Comparison of ENCODE assay signal across 8 mouse cellular contexts in the genomic region with DNA sequence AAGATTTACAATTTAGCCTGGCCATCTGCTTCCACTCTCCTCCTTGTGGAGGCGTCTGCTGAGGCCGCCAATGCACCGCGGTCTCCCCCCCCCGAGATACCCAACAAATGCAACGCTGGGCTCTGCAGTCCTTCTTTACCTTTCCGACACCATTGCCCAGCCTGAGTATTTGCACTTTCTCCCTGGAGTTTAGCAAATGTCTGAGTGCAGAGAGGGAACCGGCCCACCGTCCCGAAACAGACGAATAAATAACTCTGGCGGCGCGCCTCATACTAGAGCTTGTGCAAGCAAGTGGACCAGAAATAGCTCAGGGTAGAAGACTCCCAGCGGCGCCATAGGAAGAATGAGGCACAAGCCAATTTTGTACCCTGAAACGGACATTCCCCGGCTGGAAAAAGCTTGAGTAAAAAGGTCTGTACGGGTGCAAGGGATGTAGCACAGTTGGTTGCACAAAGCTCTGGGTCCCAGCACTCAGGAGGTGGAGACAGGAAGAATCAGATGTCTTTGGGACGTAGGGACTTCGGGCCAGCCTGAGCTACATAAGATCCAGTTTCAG. TPM values are rescaled to one million over a fixed set of nuclear protein-coding genes. Genes with fewer than 3 reads are reported as not detected.
DNase-seq lines count a peak whose midpoint lies in the region; ATAC-seq and TF ChIP-seq lines count a peak whose summit lies in the region.

No protein-coding gene starts in this region.

- peaks cover 5% of the 10 kb centered on the region; the same call in 1 of the 2 replicates for H3K36me3 ChIP-seq in E14TG2a.4 (ENCODE audit: insufficient read depth, low read length)
- H3K36me3 ChIP-seq in heart, embryonic 12.5 days: no peaks in the 10 kb centered on the region
- H3K36me3 ChIP-seq in kidney, embryonic 15.5 days: no peaks in the 10 kb centered on the region
- no peaks in the 10 kb centered on the region for H3K36me3 ChIP-seq in liver, embryonic 15.5 days (replicated peaks)
- H3K36me3 ChIP-seq in thymus, adult 2 months (ENCODE audit: control insufficient read depth, insufficient read depth, low read length): no peaks in the 10 kb centered on the region

- WGBS in bone marrow, adult 2 months: 0% methylated on average over 21 of the region's 21 CpGs
- WGBS in heart, embryonic 12.5 days: under 1% methylated on average over 21 of the region's 21 CpGs
- WGBS in kidney, embryonic 15.5 days: under 1% methylated on average over 21 of the region's 21 CpGs
- under 1% methylated on average over 21 of the region's 21 CpGs for WGBS in liver, embryonic 15.5 days (ENCODE audit: insufficient replicate concordance)
- under 1% methylated on average over 21 of the region's 21 CpGs for WGBS in thymus, adult 2 months

- H3K9ac ChIP-seq in heart, embryonic 12.5 days: peak overlapping the region; percentile 73
- peak overlapping the region; percentile 32 for H3K9ac ChIP-seq in kidney, embryonic 15.5 days
- H3K9ac ChIP-seq in liver, embryonic 15.5 days: peak overlapping the region; percentile 59

- DNase-seq in naive thymus-derived CD4-positive, alpha-beta T cell, adult 2 months (ENCODE audit: low read depth): peak; percentile 67
- DNase-seq in thymus, adult 2 months: peak; percentile 41

- no peak; the same call in 1 of the 2 replicates for TF ChIP-seq CTCF in E14TG2a.4 (conservative IDR thresholded peaks at IDR 0.05; ENCODE audit: low read length)
- TF ChIP-seq CTCF in bone marrow, adult 2 months (IDR thresholded peaks at IDR 0.05; ENCODE audit: control insufficient read depth, insufficient read depth, low read length): no peak
- TF ChIP-seq CTCF in thymus, adult 2 months (IDR thresholded peaks at IDR 0.05; ENCODE audit: borderline replicate concordance, control insufficient read depth, extremely low read depth, insufficient read depth, low read length, poor library complexity): no peak

- peak; percentile 12; the same call in 1 of the 2 replicates for ATAC-seq in erythroblast, adult 5-6 weeks (replicated peaks; ENCODE audit: low FRiP score, poor library complexity, severe bottlenecking)
- ATAC-seq in heart, embryonic 12.5 days (ENCODE audit: insufficient number of reproducible peaks, low FRiP score): peak; percentile 57
- ATAC-seq in kidney, embryonic 15.5 days (replicated peaks; ENCODE audit: low FRiP score): peak; percentile 47
- ATAC-seq in liver, embryonic 15.5 days (ENCODE audit: insufficient read depth): peak; percentile 35

- no peak for TF ChIP-seq POLR2A in bone marrow, adult 2 months (IDR thresholded peaks at IDR 0.05; ENCODE audit: borderline replicate concordance, control insufficient read depth, low read depth, low read length)
- TF ChIP-seq POLR2A in thymus, adult 2 months (IDR thresholded peaks at IDR 0.05; ENCODE audit: control insufficient read depth, extremely low read depth, insufficient read depth, low read length, poor library complexity): no peak

- peak overlapping the region; percentile 82 for H3K4me3 ChIP-seq in E14TG2a.4 (replicated peaks; ENCODE audit: low read length)
- peak overlapping the region; percentile 76 for H3K4me3 ChIP-seq in bone marrow, adult 2 months (replicated peaks; ENCODE audit: control insufficient read depth, low read depth, low read length)
- peak overlapping the region; percentile 62 for H3K4me3 ChIP-seq in heart, embryonic 12.5 days
- peak overlapping the region; percentile 59 for H3K4me3 ChIP-seq in kidney, embryonic 15.5 days (replicated peaks)
- H3K4me3 ChIP-seq in liver, embryonic 15.5 days (replicated peaks): peak overlapping the region; percentile 69
- peak overlapping the region; percentile 57 for H3K4me3 ChIP-seq in thymus, adult 2 months (ENCODE audit: control insufficient read depth, insufficient read depth, low read length)

- H3K27me3 ChIP-seq in E14TG2a.4 (ENCODE audit: insufficient read depth, low read length): no peaks in the 10 kb centered on the region
- no peaks in the 10 kb centered on the region for H3K27me3 ChIP-seq in heart, embryonic 12.5 days (replicated peaks)
- H3K27me3 ChIP-seq in kidney, embryonic 15.5 days: no peaks in the 10 kb centered on the region
- no peaks in the 10 kb centered on the region for H3K27me3 ChIP-seq in liver, embryonic 15.5 days
- no peaks in the 10 kb centered on the region for H3K27me3 ChIP-seq in thymus, adult 2 months (ENCODE audit: control insufficient read depth, insufficient read depth, low read length)

- peak overlapping the region; percentile 81 for H3K27ac ChIP-seq in bone marrow, adult 2 months (ENCODE audit: control insufficient read depth, insufficient read depth, low read depth, low read length, poor library complexity)
- peak overlapping the region; percentile 95 for H3K27ac ChIP-seq in heart, embryonic 12.5 days (ENCODE audit: poor library complexity, severe bottlenecking)
- peak overlapping the region; percentile 92 for H3K27ac ChIP-seq in kidney, embryonic 15.5 days
- H3K27ac ChIP-seq in liver, embryonic 15.5 days (replicated peaks): peak overlapping the region; percentile 90
- peak overlapping the region; percentile 93 for H3K27ac ChIP-seq in thymus, adult 2 months (ENCODE audit: control insufficient read depth, insufficient read depth, low read length)

- H3K4me1 ChIP-seq in E14TG2a.4 (replicated peaks; ENCODE audit: low read depth, low read length): peaks cover 52% of the 10 kb centered on the region
- H3K4me1 ChIP-seq in bone marrow, adult 2 months (ENCODE audit: control insufficient read depth, insufficient read depth, low read length): peaks cover 3% of the 10 kb centered on the region; the same call in 1 of the 2 replicates
- H3K4me1 ChIP-seq in heart, embryonic 12.5 days (replicated peaks): peaks cover 29% of the 10 kb centered on the region
- peaks cover 41% of the 10 kb centered on the region for H3K4me1 ChIP-seq in kidney, embryonic 15.5 days
- peaks cover 84% of the 10 kb centered on the region for H3K4me1 ChIP-seq in liver, embryonic 15.5 days (replicated peaks)
- peaks cover 23% of the 10 kb centered on the region for H3K4me1 ChIP-seq in thymus, adult 2 months (replicated peaks; ENCODE audit: control insufficient read depth, insufficient read depth, low read length)

- peak overlapping the region; percentile 75 for H3K4me2 ChIP-seq in heart, embryonic 12.5 days
- peak overlapping the region; percentile 82 for H3K4me2 ChIP-seq in kidney, embryonic 15.5 days
- peak overlapping the region; percentile 92 for H3K4me2 ChIP-seq in liver, embryonic 15.5 days

- H3K9me3 ChIP-seq in E14TG2a.4 (ENCODE audit: low read length): no peaks in the 10 kb centered on the region
- H3K9me3 ChIP-seq in heart, embryonic 12.5 days (replicated peaks): no peaks in the 10 kb centered on the region
- no peaks in the 10 kb centered on the region for H3K9me3 ChIP-seq in kidney, embryonic 15.5 days (replicated peaks)
- no peaks in the 10 kb centered on the region for H3K9me3 ChIP-seq in liver, embryonic 15.5 days (replicated peaks)

RNA-seq across cellular contexts. Expression of gene Myl6b, which starts 0.7 kb away (rescaled TPM):
- polyA plus RNA-seq in bone marrow, adult 2 months (2011; ENCODE audit: insufficient read depth, insufficient read length, low replicate concordance, missing spikeins): 0.79 and 2.4 TPM in 2 replicates
- total RNA-seq in erythroblast, adult 5-6 weeks (2015; ENCODE audit: low replicate concordance): 5.4 TPM in 1 of 2 replicates, not detected in the other
- 0.85 TPM in 1 of 2 replicates, not detected in the other for total RNA-seq in erythroblast, adult 5-6 weeks (2017; ENCODE audit: low replicate concordance)
- polyA plus RNA-seq in heart, embryonic 12.5 days (2016; fragmentation: Nextera tagmentation; extraction: Ambion mirVana): 3.0 and 4.0 TPM in 2 replicates
- 4.2 and 4.7 TPM in 2 replicates for polyA plus RNA-seq in kidney, embryonic 15.5 days (2015; fragmentation: Nextera tagmentation; extraction: Ambion mirVana)
- 1.4 and 1.7 TPM in 2 replicates for polyA plus RNA-seq in liver, embryonic 15.5 days (2015; fragmentation: Nextera tagmentation; extraction: Ambion mirVana)
- polyA plus RNA-seq in thymus, adult 2 months (2012; rRNA removed): 2.7 and 3.9 TPM in 2 replicates

RNA-seq across cellular contexts. Expression of gene Myl6, which starts 5.2 kb away (rescaled TPM):
- 1,368 and 2,050 TPM in 2 replicates for polyA plus RNA-seq in bone marrow, adult 2 months (2011; ENCODE audit: insufficient read depth, insufficient read length, low replicate concordance, missing spikeins)
- total RNA-seq in erythroblast, adult 5-6 weeks (2015; ENCODE audit: low replicate concordance): 410 and 475 TPM in 2 replicates
- 558 TPM in 2 replicates for total RNA-seq in erythroblast, adult 5-6 weeks (2017; ENCODE audit: low replicate concordance)
- 1,237 and 1,275 TPM in 2 replicates for polyA plus RNA-seq in heart, embryonic 12.5 days (2016; fragmentation: Nextera tagmentation; extraction: Ambion mirVana)
- polyA plus RNA-seq in kidney, embryonic 15.5 days (2015; fragmentation: Nextera tagmentation; extraction: Ambion mirVana): 1,170 and 1,259 TPM in 2 replicates
- polyA plus RNA-seq in liver, embryonic 15.5 days (2015; fragmentation: Nextera tagmentation; extraction: Ambion mirVana): 483 and 484 TPM in 2 replicates
- polyA plus RNA-seq in thymus, adult 2 months (2012; rRNA removed): 445 and 566 TPM in 2 replicates

RNA-seq across cellular contexts. Expression of gene Esyt1, which starts 26.5 kb away (rescaled TPM):
- polyA plus RNA-seq in bone marrow, adult 2 months (2011; ENCODE audit: insufficient read depth, insufficient read length, low replicate concordance, missing spikeins): 26.2 and 36.1 TPM in 2 replicates
- total RNA-seq in erythroblast, adult 5-6 weeks (2015; ENCODE audit: low replicate concordance): 15.2 and 16.9 TPM in 2 replicates
- total RNA-seq in erythroblast, adult 5-6 weeks (2017; ENCODE audit: low replicate concordance): 24.8 and 27.9 TPM in 2 replicates
- 25.0 and 26.5 TPM in 2 replicates for polyA plus RNA-seq in heart, embryonic 12.5 days (2016; fragmentation: Nextera tagmentation; extraction: Ambion mirVana)
- polyA plus RNA-seq in kidney, embryonic 15.5 days (2015; fragmentation: Nextera tagmentation; extraction: Ambion mirVana): 19.4 and 22.8 TPM in 2 replicates
- polyA plus RNA-seq in liver, embryonic 15.5 days (2015; fragmentation: Nextera tagmentation; extraction: Ambion mirVana): 11.8 and 12.6 TPM in 2 replicates
- polyA plus RNA-seq in thymus, adult 2 months (2012; rRNA removed): 146 and 155 TPM in 2 replicates

RNA-seq across cellular contexts. Expression of gene Smarcc2, which starts 40.1 kb away (rescaled TPM):
- 45.0 and 74.4 TPM in 2 replicates for polyA plus RNA-seq in bone marrow, adult 2 months (2011; ENCODE audit: insufficient read depth, insufficient read length, low replicate concordance, missing spikeins)
- total RNA-seq in erythroblast, adult 5-6 weeks (2015; ENCODE audit: low replicate concordance): 22.1 and 31.6 TPM in 2 replicates
- 29.0 and 34.7 TPM in 2 replicates for total RNA-seq in erythroblast, adult 5-6 weeks (2017; ENCODE audit: low replicate concordance)
- 83.3 and 86.9 TPM in 2 replicates for polyA plus RNA-seq in heart, embryonic 12.5 days (2016; fragmentation: Nextera tagmentation; extraction: Ambion mirVana)
- 75.9 and 77.2 TPM in 2 replicates for polyA plus RNA-seq in kidney, embryonic 15.5 days (2015; fragmentation: Nextera tagmentation; extraction: Ambion mirVana)
- 23.5 and 23.6 TPM in 2 replicates for polyA plus RNA-seq in liver, embryonic 15.5 days (2015; fragmentation: Nextera tagmentation; extraction: Ambion mirVana)
- polyA plus RNA-seq in thymus, adult 2 months (2012; rRNA removed): 176 and 211 TPM in 2 replicates

RNA-seq across cellular contexts. Expression of gene Zc3h10, which starts 48.4 kb away (rescaled TPM):
- polyA plus RNA-seq in bone marrow, adult 2 months (2011; ENCODE audit: insufficient read depth, insufficient read length, low replicate concordance, missing spikeins): 7.0 and 9.8 TPM in 2 replicates
- 0.19 and 0.63 TPM in 2 replicates for total RNA-seq in erythroblast, adult 5-6 weeks (2015; ENCODE audit: low replicate concordance)
- total RNA-seq in erythroblast, adult 5-6 weeks (2017; ENCODE audit: low replicate concordance): 2.8 and 3.2 TPM in 2 replicates
- polyA plus RNA-seq in heart, embryonic 12.5 days (2016; fragmentation: Nextera tagmentation; extraction: Ambion mirVana): 10.2 and 11.9 TPM in 2 replicates
- polyA plus RNA-seq in kidney, embryonic 15.5 days (2015; fragmentation: Nextera tagmentation; extraction: Ambion mirVana): 16.2 and 17.7 TPM in 2 replicates
- 4.9 and 5.8 TPM in 2 replicates for polyA plus RNA-seq in liver, embryonic 15.5 days (2015; fragmentation: Nextera tagmentation; extraction: Ambion mirVana)
- 25.6 and 27.1 TPM in 2 replicates for polyA plus RNA-seq in thymus, adult 2 months (2012; rRNA removed)

Comparison
In these comparisons a context has a peak if more than half of its experiments do, and no peak if none do; other contexts are left out.
1. Peak in every context shown above with its lines: DNase-seq, ATAC-seq, H3K4me3 ChIP-seq and H3K27ac ChIP-seq.